Mouse (Mus musculus): ENCODE measurements at regions not wholly inside any gene's neighbourhood (a gene's known extent, or its start where the extent isn't known, plus 50 kb on each side); places are given as distances from the start of the nearest gene placed in this dataset.

GRCm38 (mm10) chr6:99984856-99985224, 258.6 kb upstream of the Prok2 start:
- DNase-seq (ENCODE audit: low spot score in 2 of 2), result no peak

- DNase-seq (ENCODE audit: low spot score in 2 of 2), result no peak
These were observed 258.1 kb upstream of the Prok2 start for GRCm38 (mm10) chr6:99984057-99984855.

- no peak for DNase-seq (ENCODE audit: low spot score in 2 of 2)
These were observed 253.4 kb upstream of the Prok2 start for GRCm38 (mm10) chr6:99979614-99980013.

- no peak for DNase-seq (ENCODE audit: low spot score in 2 of 2)
These were observed 252.1 kb upstream of the Prok2 start for GRCm38 (mm10) chr6:99978164-99978746.

GRCm38 (mm10) chr6:99976144-99976543, 250.0 kb upstream of the Prok2 start:
- no peak for DNase-seq (ENCODE audit: low spot score in 2 of 2)

- no peak for DNase-seq (ENCODE audit: low spot score in 2 of 2)
These were observed 249.3 kb upstream of the Prok2 start for GRCm38 (mm10) chr6:99975486-99975885.

- no peak for DNase-seq (ENCODE audit: low spot score in 2 of 2)
These were observed 248.3 kb upstream of the Prok2 start for GRCm38 (mm10) chr6:99974464-99974863.

- peak; percentile 51 to 59 for DNase-seq (ENCODE audit: low spot score in 2 of 2)
These were observed 245.2 kb upstream of the Prok2 start for GRCm38 (mm10) chr6:99971376-99971775.

GRCm38 (mm10) chr6:99968889-99969288, 242.7 kb upstream of the Prok2 start:
- peak; percentile 59 to 72 for DNase-seq (ENCODE audit: low spot score in 2 of 2)

- DNase-seq (ENCODE audit: low spot score in 2 of 2), result no peak
These were observed 241.3 kb upstream of the Prok2 start for GRCm38 (mm10) chr6:99967465-99967864.

GRCm38 (mm10) chr6:99964540-99964939, 238.3 kb upstream of the Prok2 start:
- DNase-seq (ENCODE audit: low spot score in 2 of 2), result no peak

GRCm38 (mm10) chr6:99964007-99964406, 237.8 kb upstream of the Prok2 start:
- no peak for DNase-seq (ENCODE audit: low spot score in 2 of 2)

GRCm38 (mm10) chr6:99959371-99959770, 233.2 kb upstream of the Prok2 start:
- no peak for DNase-seq (ENCODE audit: low spot score in 2 of 2)

GRCm38 (mm10) chr6:99954832-99955830, 228.9 kb upstream of the Prok2 start:
- no peak for DNase-seq (ENCODE audit: low spot score in 2 of 2)

GRCm38 (mm10) chr6:99953980-99954776, 228.0 kb upstream of the Prok2 start:
- DNase-seq (ENCODE audit: low spot score in 2 of 2), result no peak

GRCm38 (mm10) chr6:99950811-99951210, 224.6 kb upstream of the Prok2 start:
- no peak for DNase-seq (ENCODE audit: low spot score in 2 of 2)

GRCm38 (mm10) chr6:99946917-99947316, 220.7 kb upstream of the Prok2 start:
- DNase-seq (ENCODE audit: low spot score in 2 of 2), result no peak

GRCm38 (mm10) chr6:99946481-99946880, 220.3 kb upstream of the Prok2 start:
- no peak for DNase-seq (ENCODE audit: low spot score in 2 of 2)

- no peak for DNase-seq (ENCODE audit: low spot score in 2 of 2)
These were observed 219.5 kb upstream of the Prok2 start for GRCm38 (mm10) chr6:99945691-99946090.

- no peak for DNase-seq (ENCODE audit: low spot score in 2 of 2)
These were observed 216.8 kb upstream of the Prok2 start for GRCm38 (mm10) chr6:99942958-99943357.

GRCm38 (mm10) chr6:99940118-99940517, 213.9 kb upstream of the Prok2 start:
- DNase-seq (ENCODE audit: low spot score in 2 of 2), result no peak

Measured in frontal cortex, postnatal 10 days (tissue).